Mouse (Mus musculus): Measurements from ENCODE around the gene Aplnr. TPM values are rescaled to one million over a fixed set of nuclear protein-coding genes. Genes with fewer than 3 reads are reported as not detected.

The Aplnr gene
- polyA plus RNA-seq, 1 experiment from 2014 or later, result 8.5 TPM

DNA sequence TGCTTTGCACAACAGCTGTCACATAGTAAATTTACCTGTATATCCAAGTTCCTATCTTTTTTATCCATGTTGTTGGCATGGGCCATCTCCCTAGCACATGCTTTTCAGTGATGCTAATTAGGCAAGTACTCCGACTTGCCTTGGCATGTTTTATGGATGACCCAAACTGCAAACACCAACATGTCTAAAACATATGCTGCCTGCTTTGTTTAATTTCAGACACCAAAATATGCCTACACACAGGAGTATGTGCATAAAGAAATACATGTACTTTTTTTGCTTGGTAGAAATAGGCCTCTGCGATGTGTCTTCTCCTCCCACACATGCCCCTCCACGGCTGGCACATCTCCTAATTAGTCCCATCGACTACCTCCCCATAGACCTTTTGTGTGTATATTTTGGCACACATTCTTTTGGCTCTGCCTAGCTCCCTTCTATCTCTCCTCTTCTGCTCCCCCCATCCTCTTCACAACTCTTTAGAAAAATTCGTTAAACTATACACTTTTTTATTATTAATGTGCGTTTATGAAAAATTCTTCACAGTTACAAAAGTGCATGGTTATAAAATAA is 51.6 kb downstream of the Aplnr start:
- Histone ChIP-seq H3K9ac (no peak overlapping the region), H3K27me3 (replicated peaks) (no peaks in the 10 kb centered on the region), H3K36me3 (no peaks in the 10 kb centered on the region), H3K27ac (ENCODE audit: poor library complexity, severe bottlenecking) (no peak overlapping the region), H3K4me2 (no peak overlapping the region), H3K9me3 (replicated peaks) (no peaks in the 10 kb centered on the region), H3K4me3 (no peak overlapping the region), H3K4me1 (replicated peaks) (no peaks in the 10 kb centered on the region)
- ATAC-seq (ENCODE audit: insufficient number of reproducible peaks, low FRiP score), result no peak
- WGBS, result 80% methylated on average over 6 of the region's 6 CpGs

Other genes starting within 250 kb of the Aplnr start
- gene Rtn4rl2, start 249.5 kb upstream of the Aplnr start, polyA plus RNA-seq (2016; fragmentation: Nextera tagmentation; extraction: Ambion mirVana), result 0.67 and 1.2 TPM in 2 replicates
- gene Slc43a3, start 199.6 kb upstream of the Aplnr start, polyA plus RNA-seq (2016; fragmentation: Nextera tagmentation; extraction: Ambion mirVana), result 33.6 and 35.0 TPM in 2 replicates
- 0.39 and 3.1 TPM in 2 replicates for gene Prg2, start 155.8 kb upstream of the Aplnr start, polyA plus RNA-seq (2016; fragmentation: Nextera tagmentation; extraction: Ambion mirVana)
- gene Prg3, start 148.0 kb upstream of the Aplnr start, polyA plus RNA-seq (2016; fragmentation: Nextera tagmentation; extraction: Ambion mirVana), result 0.49 TPM in 1 of 2 replicates, not detected in the other
- 146 and 151 TPM in 2 replicates for gene Ssrp1, start 99.0 kb upstream of the Aplnr start, polyA plus RNA-seq (2016; fragmentation: Nextera tagmentation; extraction: Ambion mirVana)
- gene P2rx3, start 98.8 kb upstream of the Aplnr start, polyA plus RNA-seq (2016; fragmentation: Nextera tagmentation; extraction: Ambion mirVana), result 0.67 and 0.87 TPM in 2 replicates
- gene Tnks1bp1, start 88.2 kb upstream of the Aplnr start, polyA plus RNA-seq (2016; fragmentation: Nextera tagmentation; extraction: Ambion mirVana), result 33.2 and 36.6 TPM in 2 replicates
- 0.18 and 0.22 TPM in 2 replicates for gene Lrrc55, start 61.0 kb downstream of the Aplnr start, polyA plus RNA-seq (2016; fragmentation: Nextera tagmentation; extraction: Ambion mirVana)
- gene Olfr987, start 203.1 kb downstream of the Aplnr start, polyA plus RNA-seq (2016; fragmentation: Nextera tagmentation; extraction: Ambion mirVana), result not detected in 2 replicates
- not detected in 2 replicates for gene Olfr988, start 227.0 kb downstream of the Aplnr start, polyA plus RNA-seq (2016; fragmentation: Nextera tagmentation; extraction: Ambion mirVana)

All from heart, embryonic 12.5 days (tissue).